Mouse (Mus musculus) liver, embryonic 13.5 days (tissue): ENCODE results near the gene Thumpd1. TPM values are rescaled to one million over a fixed set of nuclear protein-coding genes. Genes with fewer than 3 reads are reported as not detected.

ENCODE experiments used
- ATAC-seq: fragments of 200-750 bp; cut with Nextera tagmentation; 2 replicates; pipeline ENCODE4 v1.8.0; 2017; ENCODE audit warnings: low read depth, mild to moderate bottlenecking, moderate number of reproducible peaks, moderate library complexity
- DNase-seq: peaks from one replicate; pipeline ENCODE4 v3.0.0; 2022
- H3K27ac ChIP-seq: fragments of 300-500 bp; sonication (generic); 2 replicates; pipeline ENCODE4 v1.5.1; 2015; ENCODE audit warnings: moderate library complexity, mild to moderate bottlenecking, inconsistent platforms
- H3K27me3 ChIP-seq: fragments of 300-500 bp; sonication (generic); 2 replicates; pipeline ENCODE4 v1.6.1; 2015; ENCODE audit warnings: mild to moderate bottlenecking, inconsistent platforms
- H3K36me3 ChIP-seq: fragments of 300-500 bp; sonication (generic); 2 replicates; pipeline ENCODE4 v1.6.1; 2015; ENCODE audit warnings: mild to moderate bottlenecking, inconsistent platforms
- H3K4me1 ChIP-seq: fragments of 300-500 bp; sonication (generic); replicated peaks from 2 replicates; pipeline ENCODE4 v1.6.1; 2015; ENCODE audit warnings: inconsistent platforms
- H3K4me2 ChIP-seq: fragments of 300-500 bp; sonication (generic); 2 replicates; pipeline ENCODE4 v1.6.1; 2015; ENCODE audit warnings: inconsistent platforms, mild to moderate bottlenecking, moderate library complexity
- H3K4me3 ChIP-seq: fragments of 300-500 bp; sonication (generic); replicated peaks from 2 replicates; pipeline ENCODE4 v1.5.1; 2015; ENCODE audit warnings: mild to moderate bottlenecking, inconsistent platforms
- H3K9ac ChIP-seq: fragments of 300-500 bp; sonication (generic); 2 replicates; pipeline ENCODE4 v1.6.1; 2015; ENCODE audit warnings: mild to moderate bottlenecking, inconsistent platforms
- H3K9me3 ChIP-seq: fragments of 300-500 bp; sonication (generic); replicated peaks from 2 replicates; pipeline ENCODE4 v1.6.1; 2016; ENCODE audit warnings: inconsistent platforms
- WGBS: fragments of 180-500 bp; shearing (Covaris S2); methylation state at CpG from one replicate; pipeline ENCODE4 v1.1.7; 2015; ENCODE audit not compliant: insufficient replicate concordance; 5-methylcytosine and 5-hydroxymethylcytosine counted together
- polyA plus RNA-seq: library from polyadenylated mRNA; unstranded; fragments of >200 nt; fragmentation: Nextera tagmentation; extraction: Ambion mirVana; gene quantifications from 2 replicates; pipeline ENCODE4 v1.2.1, GENCODE M21; 2015

Gene Thumpd1
- 35.7 and 40.8 TPM in 2 replicates for polyA plus RNA-seq

- under 1% methylated on average over 60 of the region's 60 CpGs for WGBS
- Histone ChIP-seq H3K4me1 (peaks cover 13% of the 10 kb centered on the region), H3K4me2 (peak within 1 kb of the TSS; percentile 79), H3K27ac (peak within 1 kb of the TSS; percentile 29), H3K27me3 (no peaks in the 10 kb centered on the region), H3K36me3 (peaks cover 32% of the 10 kb centered on the region), H3K4me3 (peak within 1 kb of the TSS; percentile 87), H3K9ac (peak within 1 kb of the TSS; percentile 82), H3K9me3 (no peaks in the 10 kb centered on the region)
- ATAC-seq (peak; percentile 92), DNase-seq (peak; percentile 84)
Observed at GRCm38 (mm10) chr7:119720253-119720946, at the start of gene Thumpd1. TSS of gene Thumpd1 (minus strand) at chr7:119720798.

GRCm38 (mm10) chr7:119769895-119770294 is 49.3 kb upstream of the Thumpd1 start:
- Histone ChIP-seq H3K27me3 (no peaks in the 10 kb centered on the region), H3K4me3 (no peak overlapping the region), H3K9ac (no peak overlapping the region), H3K4me1 (0 out of 2 replicates have a peak, but pooled peaks cover 9% of the 10 kb centered on the region), H3K4me2 (no peak overlapping the region), H3K36me3 (no peaks in the 10 kb centered on the region), H3K27ac (no peak overlapping the region), H3K9me3 (no peaks in the 10 kb centered on the region)
- ATAC-seq = no peak
- 84% methylated on average over 8 of the region's 8 CpGs for whole genome bisulfite sequencing
- DNase-seq = no peak

GRCm38 (mm10) chr7:119766996-119767395 is 46.4 kb upstream of the Thumpd1 start:
- Histone ChIP-seq H3K27me3 (no peaks in the 10 kb centered on the region), H3K36me3 (no peaks in the 10 kb centered on the region), H3K9ac (no peak overlapping the region), H3K4me1 (0 out of 2 replicates have a peak, but pooled peaks cover 9% of the 10 kb centered on the region), H3K4me2 (no peak overlapping the region), H3K27ac (no peak overlapping the region), H3K9me3 (no peaks in the 10 kb centered on the region), H3K4me3 (no peak overlapping the region)
- 60% methylated on average over 6 of the region's 6 CpGs for WGBS
- DNase-seq (no peak), ATAC-seq (no peak)

GRCm38 (mm10) chr7:119764377-119764776 is 43.8 kb upstream of the Thumpd1 start:
- H3K9ac ChIP-seq = no peak overlapping the region
- no peaks in the 10 kb centered on the region for H3K27me3 ChIP-seq
- no peak overlapping the region for H3K4me2 ChIP-seq
- H3K27ac ChIP-seq = no peak overlapping the region
- H3K9me3 ChIP-seq = no peaks in the 10 kb centered on the region
- DNase-seq (no peak), ATAC-seq (no peak)
- 78% methylated on average over 3 of the region's 3 CpGs for WGBS
- no peaks in the 10 kb centered on the region for H3K4me1 ChIP-seq
- no peak overlapping the region for H3K4me3 ChIP-seq
- H3K36me3 ChIP-seq = no peaks in the 10 kb centered on the region

- Histone ChIP-seq H3K4me2 (no peak overlapping the region), H3K9ac (no peak overlapping the region), H3K4me1 (no peaks in the 10 kb centered on the region), H3K9me3 (no peaks in the 10 kb centered on the region), H3K36me3 (no peaks in the 10 kb centered on the region), H3K27ac (no peak overlapping the region; the same call in 1 of the 2 replicates), H3K4me3 (no peak overlapping the region), H3K27me3 (no peaks in the 10 kb centered on the region)
- ATAC-seq = no peak
- DNase-seq = no peak
- 45% methylated on average over 4 of the region's 4 CpGs for WGBS
Observed at GRCm38 (mm10) chr7:119762166-119762697, 41.6 kb upstream of the Thumpd1 start.

- DNase-seq = no peak
Observed at GRCm38 (mm10) chr7:119760527-119760951, 39.9 kb upstream of the Thumpd1 start, which contains the start of gene Acsm3. TSS of gene Acsm3 (plus strand) at chr7:119760923.

GRCm38 (mm10) chr7:119753696-119754095 is 33.1 kb upstream of the Thumpd1 start:
- no peak overlapping the region for H3K9ac ChIP-seq
- H3K4me2 ChIP-seq = no peak overlapping the region
- DNase-seq = no peak
- H3K27ac ChIP-seq = no peak overlapping the region
- 66% methylated on average over 1 of the region's 1 CpGs for WGBS
- H3K27me3 ChIP-seq = no peaks in the 10 kb centered on the region
- no peak overlapping the region for H3K4me3 ChIP-seq
- no peaks in the 10 kb centered on the region for H3K4me1 ChIP-seq
- ATAC-seq = no peak
- H3K9me3 ChIP-seq = no peaks in the 10 kb centered on the region
- no peaks in the 10 kb centered on the region for H3K36me3 ChIP-seq

More at GRCm38 (mm10) chr7:119760527-119760951, 39.9 kb upstream of the Thumpd1 start, which contains the start of gene Acsm3:
- Histone ChIP-seq H3K27me3 (no peaks in the 10 kb centered on the region), H3K4me1 (no peaks in the 10 kb centered on the region), H3K36me3 (no peaks in the 10 kb centered on the region), H3K9me3 (no peaks in the 10 kb centered on the region), H3K9ac (no peak within 1 kb of the TSS), H3K4me2 (peak within 1 kb of the TSS; percentile 20; the same call in 1 of the 2 replicates), H3K4me3 (no peak within 1 kb of the TSS), H3K27ac (no peak within 1 kb of the TSS)
- peak; percentile 43; the same call in 1 of the 2 replicates for ATAC-seq
- WGBS = 64% methylated on average over 11 of the region's 11 CpGs

GRCm38 (mm10) chr7:119749942-119750341 is 29.3 kb upstream of the Thumpd1 start:
- Histone ChIP-seq H3K9me3 (no peaks in the 10 kb centered on the region), H3K9ac (no peak overlapping the region), H3K4me3 (no peak overlapping the region), H3K27ac (no peak overlapping the region), H3K4me2 (no peak overlapping the region), H3K4me1 (no peaks in the 10 kb centered on the region), H3K27me3 (no peaks in the 10 kb centered on the region), H3K36me3 (no peaks in the 10 kb centered on the region)
- ATAC-seq (no peak), DNase-seq (no peak)
- 41% methylated on average over 2 of the region's 2 CpGs for WGBS

- H3K9me3 ChIP-seq = no peaks in the 10 kb centered on the region
- no peak for DNase-seq
- 48% methylated on average over 1 of the region's 2 CpGs for WGBS
Observed at GRCm38 (mm10) chr7:119748761-119749160, 28.2 kb upstream of the Thumpd1 start.

GRCm38 (mm10) chr7:119745869-119746268 is 25.3 kb upstream of the Thumpd1 start:
- H3K27ac ChIP-seq = no peak overlapping the region
- no peaks in the 10 kb centered on the region for H3K9me3 ChIP-seq
- peaks cover 4% of the 10 kb centered on the region; the same call in 1 of the 2 replicates for H3K4me1 ChIP-seq
- DNase-seq = no peak
- H3K9ac ChIP-seq = no peak overlapping the region
- H3K4me3 ChIP-seq = no peak overlapping the region
- no peak for ATAC-seq
- 66% methylated on average over 1 of the region's 1 CpGs for WGBS
- no peak overlapping the region for H3K4me2 ChIP-seq
- 0 out of 2 replicates have a peak, but pooled peaks cover 5% of the 10 kb centered on the region for H3K27me3 ChIP-seq
- H3K36me3 ChIP-seq = no peaks in the 10 kb centered on the region

More at GRCm38 (mm10) chr7:119748761-119749160, 28.2 kb upstream of the Thumpd1 start:
- H3K27ac ChIP-seq = no peak overlapping the region
- no peaks in the 10 kb centered on the region for H3K36me3 ChIP-seq
- H3K27me3 ChIP-seq = no peaks in the 10 kb centered on the region
- H3K4me3 ChIP-seq = no peak overlapping the region
- no peak overlapping the region for H3K9ac ChIP-seq
- ATAC-seq = peak; percentile 26; the same call in 1 of the 2 replicates
- no peak overlapping the region for H3K4me2 ChIP-seq
- peaks cover 4% of the 10 kb centered on the region; the same call in 1 of the 2 replicates for H3K4me1 ChIP-seq

- Histone ChIP-seq H3K4me3 (peak overlapping the region; percentile 21), H3K4me1 (peaks cover 4% of the 10 kb centered on the region; the same call in 1 of the 2 replicates), H3K9me3 (no peaks in the 10 kb centered on the region), H3K36me3 (no peaks in the 10 kb centered on the region), H3K27me3 (0 out of 2 replicates have a peak, but pooled peaks cover 5% of the 10 kb centered on the region), H3K9ac (no peak overlapping the region), H3K4me2 (peak overlapping the region; percentile 45), H3K27ac (no peak overlapping the region)
- WGBS = 14% methylated on average over 30 of the region's 34 CpGs
- DNase-seq = peak; percentile 16
- ATAC-seq = peak; percentile 50; the same call in 1 of the 2 replicates
Observed at GRCm38 (mm10) chr7:119744321-119744720, 23.7 kb upstream of the Thumpd1 start.
